Mouse (Mus musculus): Measurements from ENCODE around the gene Capsl. TPM values are rescaled to one million over a fixed set of nuclear protein-coding genes. Genes with fewer than 3 reads are reported as not detected.

Gene Capsl
- polyA plus RNA-seq (2015; fragmentation: Nextera tagmentation; extraction: Ambion mirVana): 1.5 and 1.9 TPM in 2 replicates

GRCm38 (mm10) chr15:9435534-9436180 is at the start of gene Capsl:
Gene Capsl, plus strand, starts transcription at chr15:9436028.
- no peak within 1 kb of the TSS for H3K4me3 ChIP-seq
- H3K27ac ChIP-seq: no peak within 1 kb of the TSS
- H3K27me3 ChIP-seq: no peaks in the 10 kb centered on the region
- no peak for ATAC-seq (ENCODE audit: insufficient number of reproducible peaks, insufficient read depth, low FRiP score, low TSS enrichment, low read depth)
- WGBS: 43% methylated on average over 12 of the region's 12 CpGs
- H3K9me3 ChIP-seq: no peaks in the 10 kb centered on the region
- no peaks in the 10 kb centered on the region for H3K4me1 ChIP-seq
- H3K9ac ChIP-seq: no peak within 1 kb of the TSS
- no peaks in the 10 kb centered on the region for H3K36me3 ChIP-seq
- H3K4me2 ChIP-seq: peak within 1 kb of the TSS; percentile 28; the same call in 1 of the 2 replicates

GRCm38 (mm10) chr15:9409475-9409874 is 26.4 kb upstream of the Capsl start:
- no peak for ATAC-seq (ENCODE audit: insufficient number of reproducible peaks, insufficient read depth, low FRiP score, low TSS enrichment, low read depth)
- no peak overlapping the region for H3K4me3 ChIP-seq
- WGBS: 89% methylated on average over 3 of the region's 3 CpGs

GRCm38 (mm10) chr15:9421163-9421562 is 14.7 kb upstream of the Capsl start:
- Histone ChIP-seq H3K9me3 (no peaks in the 10 kb centered on the region), H3K36me3 (no peaks in the 10 kb centered on the region), H3K9ac (no peak overlapping the region), H3K4me1 (no peaks in the 10 kb centered on the region), H3K4me3 (no peak overlapping the region), H3K27me3 (no peaks in the 10 kb centered on the region), H3K27ac (no peak overlapping the region), H3K4me2 (no peak overlapping the region)
- ATAC-seq (ENCODE audit: insufficient number of reproducible peaks, insufficient read depth, low FRiP score, low TSS enrichment, low read depth): no peak

More at GRCm38 (mm10) chr15:9409475-9409874, 26.4 kb upstream of the Capsl start:
- Histone ChIP-seq H3K27me3 (no peaks in the 10 kb centered on the region), H3K9me3 (no peaks in the 10 kb centered on the region), H3K9ac (no peak overlapping the region), H3K27ac (no peak overlapping the region), H3K4me2 (no peak overlapping the region), H3K4me1 (no peaks in the 10 kb centered on the region), H3K36me3 (no peaks in the 10 kb centered on the region)

GRCm38 (mm10) chr15:9427849-9428248 is 8.0 kb upstream of the Capsl start:
- Histone ChIP-seq H3K27ac (no peak overlapping the region), H3K27me3 (no peaks in the 10 kb centered on the region), H3K4me1 (no peaks in the 10 kb centered on the region), H3K9ac (no peak overlapping the region), H3K4me3 (no peak overlapping the region), H3K9me3 (no peaks in the 10 kb centered on the region), H3K4me2 (no peak overlapping the region), H3K36me3 (no peaks in the 10 kb centered on the region)
- ATAC-seq (ENCODE audit: insufficient number of reproducible peaks, insufficient read depth, low FRiP score, low TSS enrichment, low read depth): no peak

GRCm38 (mm10) chr15:9429843-9430242 is 6.0 kb upstream of the Capsl start:
- no peak overlapping the region for H3K27ac ChIP-seq
- H3K9ac ChIP-seq: no peak overlapping the region
- ATAC-seq (ENCODE audit: insufficient number of reproducible peaks, insufficient read depth, low FRiP score, low TSS enrichment, low read depth): no peak
- H3K9me3 ChIP-seq: no peaks in the 10 kb centered on the region
- no peak overlapping the region for H3K4me2 ChIP-seq
- H3K4me1 ChIP-seq: no peaks in the 10 kb centered on the region
- no peaks in the 10 kb centered on the region for H3K27me3 ChIP-seq
- WGBS: 87% methylated on average over 3 of the region's 3 CpGs
- H3K36me3 ChIP-seq: no peaks in the 10 kb centered on the region
- no peak overlapping the region for H3K4me3 ChIP-seq

- H3K9me3 ChIP-seq: no peaks in the 10 kb centered on the region
- ATAC-seq (ENCODE audit: insufficient number of reproducible peaks, insufficient read depth, low FRiP score, low TSS enrichment, low read depth): no peak
- H3K36me3 ChIP-seq: no peaks in the 10 kb centered on the region
- no peaks in the 10 kb centered on the region for H3K27me3 ChIP-seq
- no peak overlapping the region for H3K9ac ChIP-seq
- no peak overlapping the region for H3K4me3 ChIP-seq
- 91% methylated on average over 1 of the region's 1 CpGs for WGBS
- no peaks in the 10 kb centered on the region for H3K4me1 ChIP-seq
- H3K27ac ChIP-seq: no peak overlapping the region
- no peak overlapping the region for H3K4me2 ChIP-seq
Measured at GRCm38 (mm10) chr15:9451999-9452398, 16.2 kb downstream of the Capsl start.

- WGBS: 50% methylated on average over 1 of the region's 1 CpGs
- Histone ChIP-seq H3K9me3 (no peaks in the 10 kb centered on the region), H3K36me3 (no peaks in the 10 kb centered on the region), H3K4me2 (no peak overlapping the region), H3K4me1 (no peaks in the 10 kb centered on the region), H3K27ac (no peak overlapping the region), H3K27me3 (no peaks in the 10 kb centered on the region), H3K9ac (no peak overlapping the region), H3K4me3 (no peak overlapping the region)
- no peak for ATAC-seq (ENCODE audit: insufficient number of reproducible peaks, insufficient read depth, low FRiP score, low TSS enrichment, low read depth)
Measured at GRCm38 (mm10) chr15:9452842-9453241, 17.0 kb downstream of the Capsl start.

GRCm38 (mm10) chr15:9454198-9454597 is 18.4 kb downstream of the Capsl start:
- WGBS: 77% methylated on average over 4 of the region's 4 CpGs
- H3K9me3 ChIP-seq: no peaks in the 10 kb centered on the region
- no peaks in the 10 kb centered on the region for H3K36me3 ChIP-seq
- no peak for ATAC-seq (ENCODE audit: insufficient number of reproducible peaks, insufficient read depth, low FRiP score, low TSS enrichment, low read depth)
- H3K4me2 ChIP-seq: no peak overlapping the region
- no peak overlapping the region for H3K9ac ChIP-seq
- no peak overlapping the region for H3K27ac ChIP-seq
- H3K27me3 ChIP-seq: no peaks in the 10 kb centered on the region
- no peaks in the 10 kb centered on the region for H3K4me1 ChIP-seq
- no peak overlapping the region for H3K4me3 ChIP-seq

- 0 out of 2 replicates have a peak, but pooled peaks have one; percentile 10 for ATAC-seq (ENCODE audit: insufficient number of reproducible peaks, insufficient read depth, low FRiP score, low TSS enrichment, low read depth)
Measured at GRCm38 (mm10) chr15:9455241-9455640, 19.4 kb downstream of the Capsl start.

GRCm38 (mm10) chr15:9463521-9464027 is 27.7 kb downstream of the Capsl start:
- 72% methylated on average over 7 of the region's 7 CpGs for WGBS
- no peak for ATAC-seq (ENCODE audit: insufficient number of reproducible peaks, insufficient read depth, low FRiP score, low TSS enrichment, low read depth)
- no peak overlapping the region for H3K27ac ChIP-seq
- H3K4me2 ChIP-seq: no peak overlapping the region
- H3K4me1 ChIP-seq: no peaks in the 10 kb centered on the region
- H3K9ac ChIP-seq: no peak overlapping the region
- no peaks in the 10 kb centered on the region for H3K9me3 ChIP-seq
- no peaks in the 10 kb centered on the region for H3K27me3 ChIP-seq
- no peak overlapping the region for H3K4me3 ChIP-seq
- no peaks in the 10 kb centered on the region for H3K36me3 ChIP-seq

More at GRCm38 (mm10) chr15:9455241-9455640, 19.4 kb downstream of the Capsl start:
- H3K27me3 ChIP-seq: no peaks in the 10 kb centered on the region
- no peaks in the 10 kb centered on the region for H3K9me3 ChIP-seq
- no peak overlapping the region for H3K9ac ChIP-seq
- H3K36me3 ChIP-seq: no peaks in the 10 kb centered on the region
- no peaks in the 10 kb centered on the region for H3K4me1 ChIP-seq
- H3K4me2 ChIP-seq: no peak overlapping the region
- H3K4me3 ChIP-seq: no peak overlapping the region
- WGBS: 69% methylated on average over 4 of the region's 4 CpGs
- no peak overlapping the region for H3K27ac ChIP-seq

- ATAC-seq (ENCODE audit: insufficient number of reproducible peaks, insufficient read depth, low FRiP score, low TSS enrichment, low read depth): no peak
- no peaks in the 10 kb centered on the region for H3K9me3 ChIP-seq
- no peak overlapping the region for H3K4me2 ChIP-seq
- H3K4me3 ChIP-seq: no peak overlapping the region
- 37% methylated on average over 1 of the region's 1 CpGs for WGBS
- H3K4me1 ChIP-seq: no peaks in the 10 kb centered on the region
- no peak overlapping the region for H3K27ac ChIP-seq
- H3K27me3 ChIP-seq: no peaks in the 10 kb centered on the region
- H3K36me3 ChIP-seq: no peaks in the 10 kb centered on the region
- no peak overlapping the region for H3K9ac ChIP-seq
Measured at GRCm38 (mm10) chr15:9464039-9464438, 28.2 kb downstream of the Capsl start.

- Histone ChIP-seq H3K27ac (no peak overlapping the region), H3K27me3 (no peaks in the 10 kb centered on the region), H3K9ac (no peak overlapping the region), H3K4me3 (no peak overlapping the region), H3K9me3 (no peaks in the 10 kb centered on the region), H3K36me3 (no peaks in the 10 kb centered on the region), H3K4me1 (no peaks in the 10 kb centered on the region), H3K4me2 (no peak overlapping the region)
- 87% methylated on average over 4 of the region's 4 CpGs for WGBS
- ATAC-seq (ENCODE audit: insufficient number of reproducible peaks, insufficient read depth, low FRiP score, low TSS enrichment, low read depth): no peak
Measured at GRCm38 (mm10) chr15:9471053-9471685, 35.3 kb downstream of the Capsl start.
